Mouse (Mus musculus): ENCODE measurements at regions not wholly inside any gene's neighbourhood (a gene's known extent, or its start where the extent isn't known, plus 50 kb on each side); places are given as distances from the start of the nearest gene placed in this dataset.
A peak's percentile ranks its signal among the peaks of the same experiment; 100 is the strongest.

GRCm38 (mm10) chr13:53055697-53056096 lies 74.8 kb upstream of the Nfil3 start:
- Histone ChIP-seq H3K9ac (no peak overlapping the region), H3K4me2 (no peak overlapping the region), H3K36me3 (no peaks in the 10 kb centered on the region), H3K4me3 (no peak overlapping the region), H3K27ac (no peak overlapping the region), H3K9me3 (replicated peaks) (no peaks in the 10 kb centered on the region; the same call in 1 of the 2 replicates), H3K27me3 (no peaks in the 10 kb centered on the region), H3K4me1 (replicated peaks) (no peaks in the 10 kb centered on the region)
- no peak for ATAC-seq (replicated peaks; ENCODE audit: insufficient number of reproducible peaks, insufficient read depth, low FRiP score, low read depth)
- 74% methylated on average over 6 of the region's 6 CpGs for WGBS

GRCm38 (mm10) chr13:53053211-53053610 lies 72.3 kb upstream of the Nfil3 start:
- Histone ChIP-seq H3K9me3 (replicated peaks) (no peaks in the 10 kb centered on the region), H3K4me1 (replicated peaks) (no peaks in the 10 kb centered on the region), H3K4me3 (no peak overlapping the region), H3K9ac (no peak overlapping the region), H3K36me3 (no peaks in the 10 kb centered on the region), H3K27me3 (no peaks in the 10 kb centered on the region), H3K27ac (no peak overlapping the region), H3K4me2 (no peak overlapping the region)
- ATAC-seq (replicated peaks; ENCODE audit: insufficient number of reproducible peaks, insufficient read depth, low FRiP score, low read depth): no peak
- WGBS: 68% methylated on average over 8 of the region's 8 CpGs

GRCm38 (mm10) chr13:53052806-53053205 lies 71.9 kb upstream of the Nfil3 start:
- H3K9ac ChIP-seq: no peak overlapping the region
- H3K4me1 ChIP-seq (replicated peaks): no peaks in the 10 kb centered on the region
- H3K27me3 ChIP-seq: no peaks in the 10 kb centered on the region
- H3K4me2 ChIP-seq: no peak overlapping the region
- no peaks in the 10 kb centered on the region for H3K9me3 ChIP-seq (replicated peaks)
- WGBS: 90% methylated on average over 14 of the region's 14 CpGs
- no peak overlapping the region for H3K27ac ChIP-seq
- no peak overlapping the region for H3K4me3 ChIP-seq
- H3K36me3 ChIP-seq: no peaks in the 10 kb centered on the region
- no peak for ATAC-seq (replicated peaks; ENCODE audit: insufficient number of reproducible peaks, insufficient read depth, low FRiP score, low read depth)

- H3K9ac ChIP-seq: no peak overlapping the region
- no peaks in the 10 kb centered on the region for H3K36me3 ChIP-seq
- WGBS: 62% methylated on average over 10 of the region's 10 CpGs
- H3K4me2 ChIP-seq: no peak overlapping the region
- no peaks in the 10 kb centered on the region for H3K9me3 ChIP-seq (replicated peaks)
- no peaks in the 10 kb centered on the region for H3K4me1 ChIP-seq (replicated peaks)
- H3K27me3 ChIP-seq: no peaks in the 10 kb centered on the region
- H3K4me3 ChIP-seq: no peak overlapping the region
- H3K27ac ChIP-seq: no peak overlapping the region
- no peak for ATAC-seq (replicated peaks; ENCODE audit: insufficient number of reproducible peaks, insufficient read depth, low FRiP score, low read depth)
Measured at GRCm38 (mm10) chr13:53052188-53052587, 71.3 kb upstream of the Nfil3 start.

GRCm38 (mm10) chr13:53051386-53051785 lies 70.5 kb upstream of the Nfil3 start:
- no peaks in the 10 kb centered on the region for H3K27me3 ChIP-seq
- no peaks in the 10 kb centered on the region for H3K4me1 ChIP-seq (replicated peaks)
- no peaks in the 10 kb centered on the region for H3K36me3 ChIP-seq
- H3K4me2 ChIP-seq: no peak overlapping the region
- no peak overlapping the region for H3K4me3 ChIP-seq
- no peak overlapping the region for H3K27ac ChIP-seq
- no peak overlapping the region for H3K9ac ChIP-seq
- 85% methylated on average over 6 of the region's 6 CpGs for WGBS
- no peaks in the 10 kb centered on the region for H3K9me3 ChIP-seq (replicated peaks)
- no peak for ATAC-seq (replicated peaks; ENCODE audit: insufficient number of reproducible peaks, insufficient read depth, low FRiP score, low read depth)

GRCm38 (mm10) chr13:53049176-53049575 lies 68.3 kb upstream of the Nfil3 start:
- Histone ChIP-seq H3K9ac (no peak overlapping the region), H3K4me2 (no peak overlapping the region), H3K27me3 (no peaks in the 10 kb centered on the region), H3K36me3 (no peaks in the 10 kb centered on the region), H3K27ac (no peak overlapping the region), H3K9me3 (replicated peaks) (no peaks in the 10 kb centered on the region), H3K4me3 (no peak overlapping the region), H3K4me1 (replicated peaks) (no peaks in the 10 kb centered on the region)
- ATAC-seq (replicated peaks; ENCODE audit: insufficient number of reproducible peaks, insufficient read depth, low FRiP score, low read depth): no peak
- WGBS: 78% methylated on average over 15 of the region's 15 CpGs

- Histone ChIP-seq H3K36me3 (no peaks in the 10 kb centered on the region), H3K4me2 (peak overlapping the region; percentile 14), H3K27ac (peak overlapping the region; percentile 86), H3K9me3 (replicated peaks) (no peaks in the 10 kb centered on the region), H3K27me3 (no peaks in the 10 kb centered on the region), H3K4me3 (no peak overlapping the region), H3K4me1 (replicated peaks) (peaks cover 26% of the 10 kb centered on the region), H3K9ac (no peak overlapping the region)
- ATAC-seq (replicated peaks; ENCODE audit: insufficient number of reproducible peaks, insufficient read depth, low FRiP score, low read depth): peak; percentile 90
- WGBS: 42% methylated on average over 10 of the region's 10 CpGs
Measured at GRCm38 (mm10) chr13:53033189-53033943, 52.5 kb upstream of the Nfil3 start.

Measured in heart, embryonic 15.5 days (tissue).